Mouse (Mus musculus): ENCODE measurements around the gene Accs. TPM values are rescaled to one million over a fixed set of nuclear protein-coding genes. Genes with fewer than 3 reads are reported as not detected.

Accs gene
- total and polyA plus RNA-seq, 2 experiments from 2014 or later, result 4.9 to 10.8 TPM

- no peak for DNase-seq (ENCODE audit: low spot score)
- no peak for TF ChIP-seq CTCF (IDR thresholded peaks at IDR 0.05)
Observed at GRCm38 (mm10) chr2:93841349-93841748, 8.4 kb downstream of the Accs start.

GRCm38 (mm10) chr2:93840109-93840508 is 9.6 kb downstream of the Accs start:
- peak; percentile 53 for DNase-seq (ENCODE audit: low spot score)
- no peak overlapping the region for H3K4me2 ChIP-seq (ENCODE audit: low read depth, low read length, poor library complexity, severe bottlenecking)
- ATAC-seq (ENCODE audit: low FRiP score), result no peak
- no peak overlapping the region for H3K9ac ChIP-seq (replicated peaks; ENCODE audit: low read length, poor library complexity, severe bottlenecking)
- peaks cover 10% of the 10 kb centered on the region for H3K36me3 ChIP-seq (ENCODE audit: insufficient read depth, low read length)
- 86% methylated on average over 6 of the region's 6 CpGs for WGBS
- TF ChIP-seq CTCF (IDR thresholded peaks at IDR 0.05), result peak; percentile 4; the same call in 1 of the 2 replicates
- H3K9me3 ChIP-seq (ENCODE audit: low read length), result no peaks in the 10 kb centered on the region
- H3K27me3 ChIP-seq (ENCODE audit: insufficient read depth, low read length), result no peaks in the 10 kb centered on the region
- H3K4me1 ChIP-seq (ENCODE audit: insufficient read depth, low read length), result no peaks in the 10 kb centered on the region
- H3K4me3 ChIP-seq (ENCODE audit: low read depth, low read length), result no peak overlapping the region
- H3K27ac ChIP-seq (ENCODE audit: low read depth, low read length), result no peak overlapping the region

More at GRCm38 (mm10) chr2:93841349-93841748, 8.4 kb downstream of the Accs start:
- H3K4me2 ChIP-seq (ENCODE audit: low read depth, low read length, poor library complexity, severe bottlenecking), result no peak overlapping the region
- H3K9ac ChIP-seq (replicated peaks; ENCODE audit: low read length, poor library complexity, severe bottlenecking), result no peak overlapping the region
- no peak overlapping the region for H3K4me3 ChIP-seq (ENCODE audit: low read depth, low read length)
- H3K9me3 ChIP-seq (ENCODE audit: low read length), result no peaks in the 10 kb centered on the region
- ATAC-seq (ENCODE audit: low FRiP score), result no peak
- no peaks in the 10 kb centered on the region for H3K4me1 ChIP-seq (ENCODE audit: insufficient read depth, low read length)
- H3K27ac ChIP-seq (ENCODE audit: low read depth, low read length), result no peak overlapping the region
- no peaks in the 10 kb centered on the region for H3K27me3 ChIP-seq (ENCODE audit: insufficient read depth, low read length)
- H3K36me3 ChIP-seq (ENCODE audit: insufficient read depth, low read length), result peaks cover 10% of the 10 kb centered on the region
- WGBS, result 99% methylated on average over 3 of the region's 3 CpGs

GRCm38 (mm10) chr2:93838931-93839330 is 10.8 kb downstream of the Accs start:
- no peak overlapping the region for H3K9ac ChIP-seq (replicated peaks; ENCODE audit: low read length, poor library complexity, severe bottlenecking)
- no peaks in the 10 kb centered on the region for H3K27me3 ChIP-seq (ENCODE audit: insufficient read depth, low read length)
- DNase-seq (ENCODE audit: low spot score) (no peak), ATAC-seq (ENCODE audit: low FRiP score) (no peak)
- WGBS, result 96% methylated on average over 4 of the region's 4 CpGs
- no peak overlapping the region for H3K27ac ChIP-seq (ENCODE audit: low read depth, low read length)
- H3K9me3 ChIP-seq (ENCODE audit: low read length), result no peaks in the 10 kb centered on the region
- no peak overlapping the region for H3K4me2 ChIP-seq (ENCODE audit: low read depth, low read length, poor library complexity, severe bottlenecking)
- no peaks in the 10 kb centered on the region for H3K4me1 ChIP-seq (ENCODE audit: insufficient read depth, low read length)
- no peak for TF ChIP-seq CTCF (IDR thresholded peaks at IDR 0.05)
- H3K36me3 ChIP-seq (ENCODE audit: insufficient read depth, low read length), result peaks cover 10% of the 10 kb centered on the region
- no peak overlapping the region for H3K4me3 ChIP-seq (ENCODE audit: low read depth, low read length)

GRCm38 (mm10) chr2:93836232-93836785 is 13.4 kb downstream of the Accs start:
- Histone ChIP-seq H3K27ac (ENCODE audit: low read depth, low read length) (no peak overlapping the region), H3K9ac (replicated peaks; ENCODE audit: low read length, poor library complexity, severe bottlenecking) (no peak overlapping the region), H3K4me1 (ENCODE audit: insufficient read depth, low read length) (no peaks in the 10 kb centered on the region), H3K27me3 (ENCODE audit: insufficient read depth, low read length) (no peaks in the 10 kb centered on the region), H3K9me3 (ENCODE audit: low read length) (no peaks in the 10 kb centered on the region), H3K4me3 (ENCODE audit: low read depth, low read length) (no peak overlapping the region), H3K4me2 (ENCODE audit: low read depth, low read length, poor library complexity, severe bottlenecking) (no peak overlapping the region), H3K36me3 (ENCODE audit: insufficient read depth, low read length) (peaks cover 10% of the 10 kb centered on the region)
- no peak for ATAC-seq (ENCODE audit: low FRiP score)
- no peak for DNase-seq (ENCODE audit: low spot score)
- 77% methylated on average over 13 of the region's 13 CpGs for WGBS
- TF ChIP-seq CTCF (IDR thresholded peaks at IDR 0.05), result no peak

- ATAC-seq (ENCODE audit: low FRiP score) (no peak), DNase-seq (ENCODE audit: low spot score) (no peak)
- Histone ChIP-seq H3K36me3 (ENCODE audit: insufficient read depth, low read length) (peaks cover 7% of the 10 kb centered on the region; the same call in 1 of the 2 replicates), H3K9ac (replicated peaks; ENCODE audit: low read length, poor library complexity, severe bottlenecking) (no peak overlapping the region), H3K4me3 (ENCODE audit: low read depth, low read length) (no peak overlapping the region), H3K27me3 (ENCODE audit: insufficient read depth, low read length) (no peaks in the 10 kb centered on the region), H3K27ac (ENCODE audit: low read depth, low read length) (peak overlapping the region; percentile 12; the same call in 1 of the 2 replicates), H3K4me2 (ENCODE audit: low read depth, low read length, poor library complexity, severe bottlenecking) (no peak overlapping the region), H3K4me1 (ENCODE audit: insufficient read depth, low read length) (no peaks in the 10 kb centered on the region), H3K9me3 (ENCODE audit: low read length) (no peaks in the 10 kb centered on the region)
- WGBS, result 89% methylated on average over 11 of the region's 11 CpGs
- TF ChIP-seq CTCF (IDR thresholded peaks at IDR 0.05), result no peak
Observed at GRCm38 (mm10) chr2:93835596-93835995, 14.1 kb downstream of the Accs start.

GRCm38 (mm10) chr2:93823519-93823918 is 26.2 kb downstream of the Accs start:
- H3K4me3 ChIP-seq (ENCODE audit: low read depth, low read length), result no peak overlapping the region
- DNase-seq (ENCODE audit: low spot score), result peak; percentile 96
- 20% methylated on average over 8 of the region's 8 CpGs for WGBS
- H3K4me2 ChIP-seq (ENCODE audit: low read depth, low read length, poor library complexity, severe bottlenecking), result no peak overlapping the region
- peak; percentile 98 for TF ChIP-seq CTCF (IDR thresholded peaks at IDR 0.05)
- H3K27me3 ChIP-seq (ENCODE audit: insufficient read depth, low read length), result no peaks in the 10 kb centered on the region
- 0 out of 2 replicates have a peak, but pooled peaks cover 10% of the 10 kb centered on the region for H3K36me3 ChIP-seq (ENCODE audit: insufficient read depth, low read length)
- no peak; the same call in 1 of the 2 replicates for ATAC-seq (ENCODE audit: low FRiP score)
- no peak overlapping the region for H3K27ac ChIP-seq (ENCODE audit: low read depth, low read length)
- H3K9me3 ChIP-seq (ENCODE audit: low read length), result no peaks in the 10 kb centered on the region
- H3K4me1 ChIP-seq (ENCODE audit: insufficient read depth, low read length), result peaks cover 7% of the 10 kb centered on the region; the same call in 1 of the 2 replicates
- H3K9ac ChIP-seq (replicated peaks; ENCODE audit: low read length, poor library complexity, severe bottlenecking), result no peak overlapping the region
